Mouse (Mus musculus): Measurements from ENCODE around the gene Palm2.

Gene Palm2

DNA sequence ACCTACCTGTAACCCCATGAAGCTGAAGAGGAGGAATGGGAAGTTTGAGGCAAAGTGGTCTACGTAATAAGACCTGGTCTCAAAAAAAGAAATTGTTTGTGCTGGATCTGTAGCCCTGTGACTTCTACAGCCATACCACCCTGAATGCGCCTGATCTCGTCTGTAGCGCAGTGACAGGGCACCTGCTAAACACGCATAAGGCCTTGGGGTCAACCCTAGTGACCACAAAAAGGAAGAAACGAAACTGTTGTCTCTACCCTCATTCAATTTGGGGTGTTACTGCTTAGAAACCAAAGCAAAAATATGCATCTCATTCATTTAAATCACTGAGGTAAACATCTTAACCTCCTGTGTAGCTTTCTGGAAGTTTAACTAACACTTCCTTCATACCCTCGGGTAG lies 270.5 kb downstream of the Palm2 start:
- CTCF ChIA-PET, result no interaction called here

GRCm38 (mm10) chr4:57715849-57716248 lies 281.8 kb downstream of the Palm2 start:
- CTCF ChIA-PET, result no interaction called here

- CTCF ChIA-PET, result interaction anchor here (0.6 kb wide), 1 partner anchor 26 kb away, joined by 3 read pairs; no protein-coding TSS in a partner anchor
Measured at GRCm38 (mm10) chr4:57716735-57717134, 282.7 kb downstream of the Palm2 start.

GRCm38 (mm10) chr4:57717354-57717753 lies 283.3 kb downstream of the Palm2 start, which contains the start of gene Akap2:
Gene Akap2, plus strand, starts transcription at chr4:57717657.
- CTCF ChIA-PET, result interaction anchor here (0.6 kb wide), 1 partner anchor 25 kb away, joined by 3 read pairs; no protein-coding TSS in a partner anchor

GRCm38 (mm10) chr4:57719370-57719769 lies 285.3 kb downstream of the Palm2 start:
- CTCF ChIA-PET, result interaction anchor here (0.5 kb wide), 1 partner anchor 1624 kb away, joined by 5 read pairs; no protein-coding TSS in a partner anchor

DNA sequence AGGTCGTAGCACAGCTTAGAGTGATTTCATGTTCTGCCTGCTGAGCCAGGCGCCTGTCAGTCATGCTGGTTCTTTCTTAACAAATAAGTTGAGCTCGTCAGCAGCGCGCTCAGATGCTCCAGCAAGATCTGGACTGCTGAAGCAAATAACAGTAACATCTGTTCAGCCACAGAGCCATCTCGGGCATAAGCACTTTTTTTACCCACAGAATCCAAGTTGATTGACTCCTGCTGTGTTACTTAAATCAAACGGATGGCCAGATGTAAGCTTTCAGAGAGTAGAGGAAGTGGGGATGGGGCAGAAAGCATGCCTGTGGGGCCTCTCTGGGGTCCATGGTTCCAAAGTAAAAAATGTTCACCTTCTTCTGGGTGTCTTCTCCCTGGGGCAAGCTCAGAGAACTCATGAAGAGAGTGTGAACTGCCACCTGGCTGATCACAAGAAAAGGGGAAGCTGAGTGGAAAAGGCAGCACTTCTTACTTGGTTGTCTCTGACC lies 286.9 kb downstream of the Palm2 start:
- CTCF ChIA-PET, result interaction anchor here (0.6 to 1.0 kb wide), 2 partner anchors 94 to 205 kb away, joined by 3 to 7 read pairs; no protein-coding TSS in a partner anchor

GRCm38 (mm10) chr4:57722296-57722695 lies 288.2 kb downstream of the Palm2 start:
- CTCF ChIA-PET, result interaction anchor here (0.5 kb wide), 1 partner anchor 36 kb away, joined by 4 read pairs; no protein-coding TSS in a partner anchor

DNA sequence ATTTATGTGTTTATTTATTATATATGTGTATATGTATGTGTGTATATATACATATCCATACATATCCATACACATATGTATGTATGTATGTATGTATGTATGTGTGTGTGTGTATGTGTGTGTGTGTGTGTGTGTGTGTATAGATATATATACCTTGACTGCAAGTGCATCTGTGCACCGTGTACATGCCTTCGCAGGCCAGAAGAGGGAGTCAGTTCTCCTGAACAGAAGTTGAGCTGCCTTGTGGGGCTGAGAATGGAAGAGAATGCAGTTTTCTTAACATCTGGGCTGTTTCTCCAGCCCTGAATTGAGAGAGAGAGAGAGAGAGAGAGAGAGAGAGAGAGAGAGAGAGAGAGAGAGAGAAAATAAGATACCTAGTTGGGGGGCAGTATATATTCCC lies 289.6 kb downstream of the Palm2 start:
- CTCF ChIA-PET, result no interaction called here

- CTCF ChIA-PET, result no interaction called here
Measured at GRCm38 (mm10) chr4:57725569-57725968, 291.5 kb downstream of the Palm2 start.

DNA sequence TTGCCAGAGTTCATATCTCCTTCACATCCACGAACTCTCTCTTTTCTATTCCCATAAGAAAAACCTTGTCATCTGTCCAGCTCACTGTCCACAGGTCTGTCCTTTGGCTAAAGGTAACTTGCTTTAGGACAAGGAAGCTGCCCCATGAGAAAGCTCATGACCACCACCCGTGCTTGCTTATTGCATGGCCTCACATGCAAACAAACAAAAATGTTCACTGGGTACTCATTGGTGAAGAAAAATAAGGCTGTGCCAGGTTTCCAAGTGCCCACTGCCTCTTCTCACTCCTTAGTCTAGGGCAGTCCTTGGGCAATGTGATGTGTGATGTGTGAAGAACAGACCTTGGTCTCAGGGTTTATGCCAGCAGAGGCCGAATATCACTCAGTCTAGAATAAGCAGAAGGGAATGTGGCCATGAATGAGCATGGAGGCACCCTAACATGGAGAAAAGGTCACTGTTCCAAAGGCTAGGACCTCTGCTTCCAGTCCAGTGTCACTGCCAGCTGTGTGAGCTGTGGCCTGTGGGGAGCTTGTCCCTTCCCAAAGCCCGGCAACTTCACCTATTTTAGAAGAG lies 294.6 kb downstream of the Palm2 start:
- CTCF ChIA-PET, result no interaction called here

DNA sequence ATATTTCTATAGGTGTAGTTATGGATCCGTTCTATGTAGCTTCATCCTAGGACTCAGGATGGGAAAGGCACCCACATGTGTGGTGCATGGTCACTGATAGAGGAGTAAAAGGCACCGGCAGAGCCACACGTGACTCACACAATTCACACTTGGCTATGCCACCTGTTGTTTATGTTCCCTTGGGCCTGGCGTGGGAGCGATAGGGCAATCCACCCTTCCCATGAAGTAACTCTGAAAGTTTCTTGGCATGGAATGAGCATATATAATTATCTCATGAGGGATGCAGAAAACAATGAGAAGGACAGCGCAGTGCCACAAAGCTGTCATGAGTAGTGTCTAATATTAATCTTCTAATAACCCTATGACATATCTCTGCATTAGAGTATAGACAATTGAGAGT lies 296.0 kb downstream of the Palm2 start:
- CTCF ChIA-PET, result interaction anchor here (0.6 kb wide), 1 partner anchor 184 kb away, joined by 4 read pairs; no protein-coding TSS in a partner anchor

- CTCF ChIA-PET, result interaction anchor here (0.6 kb wide), 1 partner anchor 183 kb away, joined by 4 read pairs; no protein-coding TSS in a partner anchor
Measured at GRCm38 (mm10) chr4:57730801-57731598, 297.0 kb downstream of the Palm2 start.

GRCm38 (mm10) chr4:57732351-57732750 lies 298.3 kb downstream of the Palm2 start:
- CTCF ChIA-PET, result no interaction called here

- CTCF ChIA-PET, result no interaction called here
Measured at GRCm38 (mm10) chr4:57733445-57733844, 299.4 kb downstream of the Palm2 start.

GRCm38 (mm10) chr4:57735426-57735825 lies 301.4 kb downstream of the Palm2 start:
- CTCF ChIA-PET, result no interaction called here

DNA sequence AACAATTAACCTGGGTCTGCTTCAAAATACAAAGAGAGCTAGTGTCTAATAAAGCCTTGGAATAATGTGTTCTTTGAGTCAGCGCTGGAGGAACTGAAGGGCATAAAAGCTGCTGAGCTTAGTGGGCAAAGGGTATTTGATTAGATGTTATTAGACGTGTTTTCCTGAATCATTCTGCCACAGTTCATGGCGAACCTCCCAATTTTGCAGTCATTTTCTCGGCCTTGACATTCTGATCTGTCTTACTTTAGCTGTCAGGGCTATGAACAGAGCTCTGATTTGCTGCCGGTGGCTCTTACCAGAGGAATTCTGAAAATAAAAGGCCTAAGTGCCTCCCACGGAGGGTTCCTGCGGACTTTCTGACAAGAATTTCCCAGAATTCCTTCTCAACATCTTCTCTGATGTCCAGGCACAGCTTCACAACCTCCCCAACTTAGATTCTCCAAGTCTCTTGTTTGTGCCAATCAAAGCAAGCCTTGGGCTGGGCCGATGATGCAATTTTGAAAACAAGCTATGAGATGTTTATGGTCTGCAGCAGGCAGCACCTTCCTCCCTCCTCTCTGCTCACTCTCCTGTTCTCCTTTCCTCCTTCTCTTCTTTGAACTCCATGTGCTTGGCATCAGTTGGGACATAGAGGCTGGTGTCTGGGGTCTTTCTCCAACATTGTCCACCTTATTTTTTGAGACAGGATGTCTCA lies 305.0 kb downstream of the Palm2 start:
- CTCF ChIA-PET, result interaction anchor here (0.7 kb wide), 1 partner anchor 189 kb away, joined by 3 read pairs; no protein-coding TSS in a partner anchor

DNA sequence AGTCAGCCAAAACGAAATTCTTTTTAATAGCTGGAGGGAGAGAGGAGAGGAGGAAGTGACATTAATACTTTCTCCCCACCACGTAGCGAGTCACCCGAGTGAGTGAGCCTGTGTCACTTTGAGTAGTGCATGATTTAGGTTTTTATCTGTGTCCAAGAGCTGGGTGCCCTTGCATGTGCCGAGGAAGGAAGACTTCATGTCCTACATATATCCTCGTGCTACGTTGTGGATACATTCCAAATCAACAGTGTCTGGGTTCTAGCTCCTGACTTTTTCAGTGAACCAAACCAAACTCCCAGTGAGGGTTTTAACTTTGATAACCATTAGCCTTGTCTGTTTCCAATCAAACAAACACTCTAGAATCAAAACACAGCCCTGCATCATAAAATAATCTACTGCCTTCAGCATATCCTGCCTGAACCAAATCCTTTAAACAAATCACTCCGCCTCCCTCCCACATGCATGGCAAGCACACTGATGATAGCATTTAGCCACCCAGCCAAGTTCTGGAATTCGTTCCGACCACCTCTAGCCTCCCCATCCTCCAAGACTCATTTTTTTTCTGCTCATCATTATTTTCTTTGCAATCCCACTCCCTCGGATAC lies 309.4 kb downstream of the Palm2 start:
- CTCF ChIA-PET, result no interaction called here

GRCm38 (mm10) chr4:57750651-57751050 lies 316.6 kb downstream of the Palm2 start:
- CTCF ChIA-PET, result interaction anchor here (0.7 kb wide), 1 partner anchor 73 kb away, joined by 5 read pairs; no protein-coding TSS in a partner anchor

- CTCF ChIA-PET, result interaction anchor here (0.7 kb wide), 1 partner anchor 74 kb away, joined by 5 read pairs; no protein-coding TSS in a partner anchor
Measured at GRCm38 (mm10) chr4:57751054-57751453, 317.0 kb downstream of the Palm2 start.

- CTCF ChIA-PET, result no interaction called here
Measured at GRCm38 (mm10) chr4:57751566-57751965, 317.5 kb downstream of the Palm2 start.

DNA sequence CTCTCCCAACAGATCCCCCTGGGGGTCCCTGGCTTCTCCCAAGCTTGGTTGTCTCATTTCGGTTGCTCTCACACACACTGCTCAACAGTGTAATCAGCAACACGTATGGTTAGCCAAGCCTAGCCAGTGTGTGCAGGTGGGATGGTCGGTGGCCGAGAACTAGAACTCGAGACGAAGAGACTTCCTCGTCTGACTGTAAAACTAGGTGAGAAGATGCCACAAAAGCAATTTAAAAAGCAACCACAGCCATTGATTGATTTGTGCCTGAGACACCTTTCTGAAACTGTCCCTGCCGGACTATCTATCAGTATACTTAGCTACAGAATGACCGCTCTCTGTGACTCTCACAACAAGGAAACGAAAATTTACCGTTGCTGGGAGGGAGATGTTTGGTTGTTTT lies 321.0 kb downstream of the Palm2 start:
- CTCF ChIA-PET, result no interaction called here

Data from spleen, embryonic (tissue).